Mouse (Mus musculus): ENCODE data around the gene Map4k3. TPM values are rescaled to one million over a fixed set of nuclear protein-coding genes. Genes with fewer than 3 reads are reported as not detected.

Gene Map4k3
- polyA plus RNA-seq, 1 experiment from 2014 or later = 29.9 TPM

DNA sequence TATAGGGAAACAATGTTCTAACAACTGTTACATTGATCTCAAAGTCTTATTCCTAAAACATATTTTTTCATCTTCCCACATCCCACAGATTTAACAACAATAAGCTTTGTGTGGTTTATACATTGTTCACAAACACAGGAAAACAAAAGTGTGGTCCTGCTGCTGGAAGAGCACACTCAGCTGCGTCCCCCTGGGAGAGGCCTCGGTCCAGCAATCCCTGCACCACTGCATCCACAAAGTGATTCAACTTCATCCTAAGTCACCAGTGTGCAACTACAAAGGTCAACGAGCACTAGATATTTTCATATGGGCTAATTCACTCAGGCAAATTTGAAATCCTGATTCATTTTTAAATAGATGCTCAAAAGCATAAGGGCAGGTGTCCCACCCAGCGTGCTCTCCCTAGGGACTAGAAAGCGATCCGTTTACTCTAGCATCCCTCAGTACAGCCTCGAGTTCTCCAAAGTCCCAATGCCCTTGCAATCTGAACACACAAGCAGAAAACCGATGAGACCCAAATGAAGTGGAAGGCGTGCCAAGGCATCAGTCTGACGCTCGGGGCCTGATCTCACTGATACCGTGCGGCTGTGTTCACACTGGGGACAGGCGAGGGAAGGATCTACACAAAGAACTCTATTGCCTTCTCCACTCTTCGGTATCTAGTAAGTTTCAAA lies 67.4 kb downstream of the Map4k3 start:
- no peak for TF ChIP-seq CTCF (IDR thresholded peaks at IDR 0.05; ENCODE audit: low read depth)
- Histone ChIP-seq H3K9ac (ENCODE audit: low read depth, low read length) (no peak overlapping the region), H3K9me3 (replicated peaks; ENCODE audit: low read length) (no peaks in the 10 kb centered on the region), H3K36me3 (ENCODE audit: insufficient read depth, low read length) (0 out of 2 replicates have a peak, but pooled peaks cover 6% of the 10 kb centered on the region), H3K4me3 (replicated peaks; ENCODE audit: low read depth, low read length) (no peak overlapping the region), H3K4me2 (ENCODE audit: low read length) (no peak overlapping the region), H3K27me3 (ENCODE audit: insufficient read depth, low read length) (no peaks in the 10 kb centered on the region), H3K27ac (no peak overlapping the region), H3K4me1 (replicated peaks; ENCODE audit: insufficient read depth, low read length) (no peaks in the 10 kb centered on the region)
- no peak for DNase-seq (ENCODE audit: low spot score)
- 92% methylated on average over 15 of the region's 15 CpGs for WGBS
- ATAC-seq (replicated peaks; ENCODE audit: low FRiP score, low read depth) = no peak

DNA sequence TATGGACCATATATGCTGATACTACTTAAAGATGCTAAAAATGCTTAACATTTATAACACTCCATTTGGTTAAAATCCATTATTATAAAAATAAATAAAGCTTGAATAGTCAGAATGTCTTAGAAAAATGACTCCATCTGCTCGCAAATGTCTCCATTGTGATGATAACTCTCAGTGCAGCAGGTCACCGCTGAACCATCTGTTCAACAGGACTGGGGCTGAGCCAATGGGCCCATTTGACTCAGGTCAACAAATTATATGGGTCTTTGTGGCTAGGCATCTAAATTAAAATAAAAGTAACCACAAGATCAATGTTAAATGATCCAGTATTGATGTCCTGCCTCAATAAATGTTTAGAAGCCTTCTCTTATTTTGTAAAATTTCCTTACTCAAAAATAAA lies 68.1 kb downstream of the Map4k3 start:
- TF ChIP-seq CTCF (IDR thresholded peaks at IDR 0.05; ENCODE audit: low read depth) = no peak
- 86% methylated on average over 2 of the region's 2 CpGs for WGBS
- Histone ChIP-seq H3K27me3 (ENCODE audit: insufficient read depth, low read length) (no peaks in the 10 kb centered on the region), H3K9ac (ENCODE audit: low read depth, low read length) (no peak overlapping the region), H3K4me1 (replicated peaks; ENCODE audit: insufficient read depth, low read length) (no peaks in the 10 kb centered on the region), H3K4me2 (ENCODE audit: low read length) (no peak overlapping the region), H3K9me3 (replicated peaks; ENCODE audit: low read length) (no peaks in the 10 kb centered on the region), H3K4me3 (replicated peaks; ENCODE audit: low read depth, low read length) (no peak overlapping the region), H3K36me3 (ENCODE audit: insufficient read depth, low read length) (0 out of 2 replicates have a peak, but pooled peaks cover 11% of the 10 kb centered on the region), H3K27ac (no peak overlapping the region)
- ATAC-seq (replicated peaks; ENCODE audit: low FRiP score, low read depth) = no peak
- no peak for DNase-seq (ENCODE audit: low spot score)

DNA sequence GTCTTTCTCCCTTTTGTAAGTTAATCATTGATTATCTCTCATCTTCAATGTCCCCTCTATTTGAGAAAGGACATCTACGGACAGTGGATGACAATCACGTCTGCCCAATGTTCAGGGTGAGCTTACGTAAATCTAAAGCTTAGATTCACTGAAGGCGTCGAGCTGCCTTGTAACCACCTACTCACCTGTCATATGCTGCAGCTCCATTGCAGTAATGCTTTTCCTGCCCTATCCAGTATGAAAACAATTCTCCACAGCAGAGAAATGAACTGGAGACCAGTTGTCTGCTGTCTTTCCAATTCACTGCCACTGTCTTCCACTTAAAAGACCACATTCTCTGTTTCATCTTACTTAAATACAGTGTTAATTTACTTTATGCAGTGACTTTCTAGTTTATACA lies 68.5 kb downstream of the Map4k3 start:
- Histone ChIP-seq H3K4me1 (replicated peaks; ENCODE audit: insufficient read depth, low read length) (no peaks in the 10 kb centered on the region), H3K9me3 (replicated peaks; ENCODE audit: low read length) (no peaks in the 10 kb centered on the region), H3K36me3 (ENCODE audit: insufficient read depth, low read length) (0 out of 2 replicates have a peak, but pooled peaks cover 15% of the 10 kb centered on the region), H3K27me3 (ENCODE audit: insufficient read depth, low read length) (no peaks in the 10 kb centered on the region), H3K9ac (ENCODE audit: low read depth, low read length) (no peak overlapping the region), H3K4me3 (replicated peaks; ENCODE audit: low read depth, low read length) (no peak overlapping the region), H3K4me2 (ENCODE audit: low read length) (no peak overlapping the region), H3K27ac (no peak overlapping the region)
- DNase-seq (ENCODE audit: low spot score) (no peak), ATAC-seq (replicated peaks; ENCODE audit: low FRiP score, low read depth) (no peak)
- 89% methylated on average over 5 of the region's 5 CpGs for WGBS
- TF ChIP-seq CTCF (IDR thresholded peaks at IDR 0.05; ENCODE audit: low read depth) = no peak

GRCm38 (mm10) chr17:80654323-80654722 lies 74.0 kb downstream of the Map4k3 start:
- Histone ChIP-seq H3K9me3 (replicated peaks; ENCODE audit: low read length) (no peaks in the 10 kb centered on the region), H3K4me2 (ENCODE audit: low read length) (no peak overlapping the region), H3K4me3 (replicated peaks; ENCODE audit: low read depth, low read length) (no peak overlapping the region), H3K27me3 (ENCODE audit: insufficient read depth, low read length) (no peaks in the 10 kb centered on the region), H3K9ac (ENCODE audit: low read depth, low read length) (no peak overlapping the region), H3K36me3 (ENCODE audit: insufficient read depth, low read length) (peaks cover 24% of the 10 kb centered on the region), H3K4me1 (replicated peaks; ENCODE audit: insufficient read depth, low read length) (no peaks in the 10 kb centered on the region), H3K27ac (no peak overlapping the region)
- DNase-seq (ENCODE audit: low spot score) = no peak
- TF ChIP-seq CTCF (IDR thresholded peaks at IDR 0.05; ENCODE audit: low read depth) = no peak
- ATAC-seq (replicated peaks; ENCODE audit: low FRiP score, low read depth) = no peak
- WGBS = 85% methylated on average over 3 of the region's 3 CpGs

DNA sequence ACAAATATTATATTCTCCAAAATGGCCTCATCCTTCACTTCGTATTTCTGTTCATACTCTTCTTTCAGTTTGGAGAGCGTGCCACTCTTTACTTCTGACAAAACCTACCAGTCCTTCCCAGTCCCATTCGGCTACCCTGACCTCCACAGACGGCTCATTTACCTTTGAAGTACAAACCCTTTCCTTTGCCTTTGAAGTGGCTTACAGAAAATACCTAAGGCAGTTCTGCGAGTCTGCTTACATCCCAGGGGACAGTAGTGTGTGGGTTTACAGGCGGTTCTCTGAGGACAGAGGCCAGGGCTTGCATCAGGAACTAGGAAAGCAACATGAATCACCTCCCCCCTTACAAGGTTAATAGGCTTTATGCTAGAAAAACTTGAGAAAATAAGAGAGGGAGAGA lies 75.5 kb downstream of the Map4k3 start:
- peaks cover 36% of the 10 kb centered on the region for H3K36me3 ChIP-seq (ENCODE audit: insufficient read depth, low read length)
- no peaks in the 10 kb centered on the region for H3K4me1 ChIP-seq (replicated peaks; ENCODE audit: insufficient read depth, low read length)
- no peaks in the 10 kb centered on the region for H3K9me3 ChIP-seq (replicated peaks; ENCODE audit: low read length)
- ATAC-seq (replicated peaks; ENCODE audit: low FRiP score, low read depth) = no peak
- no peak overlapping the region for H3K4me2 ChIP-seq (ENCODE audit: low read length)
- no peaks in the 10 kb centered on the region for H3K27me3 ChIP-seq (ENCODE audit: insufficient read depth, low read length)
- no peak for TF ChIP-seq CTCF (IDR thresholded peaks at IDR 0.05; ENCODE audit: low read depth)
- no peak overlapping the region for H3K9ac ChIP-seq (ENCODE audit: low read depth, low read length)
- DNase-seq (ENCODE audit: low spot score) = peak; percentile 28
- H3K4me3 ChIP-seq (replicated peaks; ENCODE audit: low read depth, low read length) = no peak overlapping the region
- WGBS = 52% methylated on average over 6 of the region's 6 CpGs
- no peak overlapping the region for H3K27ac ChIP-seq

GRCm38 (mm10) chr17:80646843-80647242 lies 81.4 kb downstream of the Map4k3 start:
- Histone ChIP-seq H3K36me3 (ENCODE audit: insufficient read depth, low read length) (peaks cover 33% of the 10 kb centered on the region), H3K27me3 (ENCODE audit: insufficient read depth, low read length) (no peaks in the 10 kb centered on the region), H3K4me1 (replicated peaks; ENCODE audit: insufficient read depth, low read length) (0 out of 2 replicates have a peak, but pooled peaks cover 4% of the 10 kb centered on the region), H3K9ac (ENCODE audit: low read depth, low read length) (no peak overlapping the region), H3K4me2 (ENCODE audit: low read length) (no peak overlapping the region), H3K4me3 (replicated peaks; ENCODE audit: low read depth, low read length) (no peak overlapping the region), H3K9me3 (replicated peaks; ENCODE audit: low read length) (no peaks in the 10 kb centered on the region), H3K27ac (no peak overlapping the region)
- no peak for TF ChIP-seq CTCF (IDR thresholded peaks at IDR 0.05; ENCODE audit: low read depth)
- ATAC-seq (replicated peaks; ENCODE audit: low FRiP score, low read depth) (peak; percentile 93), DNase-seq (ENCODE audit: low spot score) (peak; percentile 19)
- 62% methylated on average over 5 of the region's 5 CpGs for WGBS
